Mouse (Mus musculus): ENCODE measurements around the gene Rpl35. TPM values are rescaled to one million over a fixed set of nuclear protein-coding genes. Genes with fewer than 3 reads are reported as not detected.

Rpl35 gene
- total and polyA plus RNA-seq, 2 experiments from 2014 or later: 56.4 to 539 TPM

GRCm38 (mm10) chr2:38975181-38975580, 30.2 kb downstream of the Rpl35 start:
- Histone ChIP-seq H3K27ac (ENCODE audit: low read depth) (no peak overlapping the region), H3K9ac (replicated peaks; ENCODE audit: low read depth, low read length) (no peak overlapping the region), H3K36me3 (replicated peaks; ENCODE audit: control insufficient read depth, insufficient read depth, low read length) (no peaks in the 10 kb centered on the region), H3K4me1 (ENCODE audit: control insufficient read depth, insufficient read depth) (no peaks in the 10 kb centered on the region), H3K4me3 (ENCODE audit: low read depth, low read length) (no peak overlapping the region), H3K27me3 (ENCODE audit: control insufficient read depth, insufficient read depth, low read length) (0 out of 2 replicates have a peak, but pooled peaks cover 3% of the 10 kb centered on the region), H3K4me2 (ENCODE audit: low read depth, low read length) (no peak overlapping the region), H3K9me3 (replicated peaks; ENCODE audit: control insufficient read depth, low read length) (no peaks in the 10 kb centered on the region)
- 75% methylated on average over 3 of the region's 3 CpGs for WGBS
- no peak for ATAC-seq (ENCODE audit: insufficient read depth, low read depth)
- DNase-seq (ENCODE audit: low spot score): no peak
- TF ChIP-seq CTCF (IDR thresholded peaks at IDR 0.05; ENCODE audit: low read depth) (no peak), EP300 (IDR thresholded peaks at IDR 0.05; ENCODE audit: low read depth) (no peak)

GRCm38 (mm10) chr2:38974171-38974570, 31.3 kb downstream of the Rpl35 start:
- ATAC-seq (ENCODE audit: insufficient read depth, low read depth): no peak
- DNase-seq (ENCODE audit: low spot score): no peak
- H3K9ac ChIP-seq (replicated peaks; ENCODE audit: low read depth, low read length): no peak overlapping the region
- no peak for TF ChIP-seq CTCF (IDR thresholded peaks at IDR 0.05; ENCODE audit: low read depth)
- no peak for TF ChIP-seq EP300 (IDR thresholded peaks at IDR 0.05; ENCODE audit: low read depth)
- no peaks in the 10 kb centered on the region for H3K36me3 ChIP-seq (replicated peaks; ENCODE audit: control insufficient read depth, insufficient read depth, low read length)
- no peaks in the 10 kb centered on the region for H3K9me3 ChIP-seq (replicated peaks; ENCODE audit: control insufficient read depth, low read length)
- H3K4me1 ChIP-seq (ENCODE audit: control insufficient read depth, insufficient read depth): no peaks in the 10 kb centered on the region
- H3K27me3 ChIP-seq (ENCODE audit: control insufficient read depth, insufficient read depth, low read length): 0 out of 2 replicates have a peak, but pooled peaks cover 3% of the 10 kb centered on the region
- no peak overlapping the region for H3K27ac ChIP-seq (ENCODE audit: low read depth)
- 40% methylated on average over 2 of the region's 2 CpGs for WGBS
- H3K4me3 ChIP-seq (ENCODE audit: low read depth, low read length): no peak overlapping the region
- no peak overlapping the region for H3K4me2 ChIP-seq (ENCODE audit: low read depth, low read length)

- DNase-seq (ENCODE audit: low spot score) (no peak), ATAC-seq (ENCODE audit: insufficient read depth, low read depth) (no peak)
- H3K27ac ChIP-seq (ENCODE audit: low read depth): no peak overlapping the region
- no peaks in the 10 kb centered on the region for H3K9me3 ChIP-seq (replicated peaks; ENCODE audit: control insufficient read depth, low read length)
- 0 out of 2 replicates have a peak, but pooled peaks cover 3% of the 10 kb centered on the region for H3K27me3 ChIP-seq (ENCODE audit: control insufficient read depth, insufficient read depth, low read length)
- H3K4me3 ChIP-seq (ENCODE audit: low read depth, low read length): no peak overlapping the region
- no peak overlapping the region for H3K4me2 ChIP-seq (ENCODE audit: low read depth, low read length)
- no peaks in the 10 kb centered on the region for H3K36me3 ChIP-seq (replicated peaks; ENCODE audit: control insufficient read depth, insufficient read depth, low read length)
- no peak overlapping the region for H3K9ac ChIP-seq (replicated peaks; ENCODE audit: low read depth, low read length)
- TF ChIP-seq CTCF (IDR thresholded peaks at IDR 0.05; ENCODE audit: low read depth): no peak
- no peak for TF ChIP-seq EP300 (IDR thresholded peaks at IDR 0.05; ENCODE audit: low read depth)
- WGBS: 58% methylated on average over 7 of the region's 7 CpGs
- H3K4me1 ChIP-seq (ENCODE audit: control insufficient read depth, insufficient read depth): no peaks in the 10 kb centered on the region
These were observed 31.7 kb downstream of the Rpl35 start for GRCm38 (mm10) chr2:38973701-38974100.

- Histone ChIP-seq H3K4me2 (ENCODE audit: low read depth, low read length) (no peak overlapping the region), H3K36me3 (replicated peaks; ENCODE audit: control insufficient read depth, insufficient read depth, low read length) (no peaks in the 10 kb centered on the region), H3K9me3 (replicated peaks; ENCODE audit: control insufficient read depth, low read length) (no peaks in the 10 kb centered on the region), H3K4me1 (ENCODE audit: control insufficient read depth, insufficient read depth) (no peaks in the 10 kb centered on the region), H3K27me3 (ENCODE audit: control insufficient read depth, insufficient read depth, low read length) (0 out of 2 replicates have a peak, but pooled peaks cover 1% of the 10 kb centered on the region), H3K27ac (ENCODE audit: low read depth) (no peak overlapping the region), H3K9ac (replicated peaks; ENCODE audit: low read depth, low read length) (no peak overlapping the region), H3K4me3 (ENCODE audit: low read depth, low read length) (no peak overlapping the region)
- peak; percentile 6 for DNase-seq (ENCODE audit: low spot score)
- TF ChIP-seq CTCF (IDR thresholded peaks at IDR 0.05; ENCODE audit: low read depth) (no peak), EP300 (IDR thresholded peaks at IDR 0.05; ENCODE audit: low read depth) (no peak)
- WGBS: 25% methylated on average over 2 of the region's 2 CpGs
- ATAC-seq (ENCODE audit: insufficient read depth, low read depth): no peak
These were observed 32.2 kb downstream of the Rpl35 start for GRCm38 (mm10) chr2:38973223-38973622.

- no peaks in the 10 kb centered on the region for H3K27me3 ChIP-seq (ENCODE audit: control insufficient read depth, insufficient read depth, low read length)
- H3K4me2 ChIP-seq (ENCODE audit: low read depth, low read length): no peak overlapping the region
- H3K27ac ChIP-seq (ENCODE audit: low read depth): no peak overlapping the region
- no peaks in the 10 kb centered on the region for H3K36me3 ChIP-seq (replicated peaks; ENCODE audit: control insufficient read depth, insufficient read depth, low read length)
- TF ChIP-seq EP300 (IDR thresholded peaks at IDR 0.05; ENCODE audit: low read depth) (no peak), CTCF (IDR thresholded peaks at IDR 0.05; ENCODE audit: low read depth) (no peak)
- ATAC-seq (ENCODE audit: insufficient read depth, low read depth) (no peak), DNase-seq (ENCODE audit: low spot score) (no peak)
- H3K9ac ChIP-seq (replicated peaks; ENCODE audit: low read depth, low read length): no peak overlapping the region
- no peaks in the 10 kb centered on the region for H3K4me1 ChIP-seq (ENCODE audit: control insufficient read depth, insufficient read depth)
- H3K9me3 ChIP-seq (replicated peaks; ENCODE audit: control insufficient read depth, low read length): no peaks in the 10 kb centered on the region
- 62% methylated on average over 5 of the region's 5 CpGs for WGBS
- no peak overlapping the region for H3K4me3 ChIP-seq (ENCODE audit: low read depth, low read length)
These were observed 35.4 kb downstream of the Rpl35 start for GRCm38 (mm10) chr2:38970057-38970456.

GRCm38 (mm10) chr2:38969650-38970049, 35.8 kb downstream of the Rpl35 start:
- H3K27me3 ChIP-seq (ENCODE audit: control insufficient read depth, insufficient read depth, low read length): no peaks in the 10 kb centered on the region
- H3K4me2 ChIP-seq (ENCODE audit: low read depth, low read length): no peak overlapping the region
- TF ChIP-seq EP300 (IDR thresholded peaks at IDR 0.05; ENCODE audit: low read depth): no peak
- TF ChIP-seq CTCF (IDR thresholded peaks at IDR 0.05; ENCODE audit: low read depth): no peak
- WGBS: 88% methylated on average over 2 of the region's 2 CpGs
- H3K9me3 ChIP-seq (replicated peaks; ENCODE audit: control insufficient read depth, low read length): no peaks in the 10 kb centered on the region
- DNase-seq (ENCODE audit: low spot score) (no peak), ATAC-seq (ENCODE audit: insufficient read depth, low read depth) (no peak)
- H3K36me3 ChIP-seq (replicated peaks; ENCODE audit: control insufficient read depth, insufficient read depth, low read length): no peaks in the 10 kb centered on the region
- no peaks in the 10 kb centered on the region for H3K4me1 ChIP-seq (ENCODE audit: control insufficient read depth, insufficient read depth)
- H3K4me3 ChIP-seq (ENCODE audit: low read depth, low read length): no peak overlapping the region
- H3K27ac ChIP-seq (ENCODE audit: low read depth): no peak overlapping the region
- no peak overlapping the region for H3K9ac ChIP-seq (replicated peaks; ENCODE audit: low read depth, low read length)

Data from heart, postnatal 0 days (tissue).